Mouse (Mus musculus): ENCODE measurements around the gene Ap5s1.

The Ap5s1 gene

DNA sequence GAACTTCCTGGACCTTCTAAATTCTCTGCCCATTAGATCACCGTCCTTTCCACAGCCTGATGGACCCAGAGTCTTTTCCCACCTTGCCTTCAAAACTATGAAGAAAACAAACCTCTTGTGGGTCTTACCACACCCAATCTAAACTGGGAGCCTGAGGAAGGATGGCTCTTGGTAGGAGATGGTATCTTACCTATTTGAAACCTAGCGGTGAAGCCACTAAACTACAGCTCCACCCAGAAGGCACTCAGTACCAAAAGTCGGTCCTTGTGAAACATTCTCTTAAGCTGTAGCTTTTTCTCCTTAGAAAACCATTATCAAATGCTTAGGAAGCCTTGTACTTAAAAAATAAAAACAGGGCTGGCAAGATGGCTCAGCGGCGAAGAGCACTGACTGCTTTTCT lies 18.6 kb upstream of the Ap5s1 start:
- no peak for DNase-seq

DNA sequence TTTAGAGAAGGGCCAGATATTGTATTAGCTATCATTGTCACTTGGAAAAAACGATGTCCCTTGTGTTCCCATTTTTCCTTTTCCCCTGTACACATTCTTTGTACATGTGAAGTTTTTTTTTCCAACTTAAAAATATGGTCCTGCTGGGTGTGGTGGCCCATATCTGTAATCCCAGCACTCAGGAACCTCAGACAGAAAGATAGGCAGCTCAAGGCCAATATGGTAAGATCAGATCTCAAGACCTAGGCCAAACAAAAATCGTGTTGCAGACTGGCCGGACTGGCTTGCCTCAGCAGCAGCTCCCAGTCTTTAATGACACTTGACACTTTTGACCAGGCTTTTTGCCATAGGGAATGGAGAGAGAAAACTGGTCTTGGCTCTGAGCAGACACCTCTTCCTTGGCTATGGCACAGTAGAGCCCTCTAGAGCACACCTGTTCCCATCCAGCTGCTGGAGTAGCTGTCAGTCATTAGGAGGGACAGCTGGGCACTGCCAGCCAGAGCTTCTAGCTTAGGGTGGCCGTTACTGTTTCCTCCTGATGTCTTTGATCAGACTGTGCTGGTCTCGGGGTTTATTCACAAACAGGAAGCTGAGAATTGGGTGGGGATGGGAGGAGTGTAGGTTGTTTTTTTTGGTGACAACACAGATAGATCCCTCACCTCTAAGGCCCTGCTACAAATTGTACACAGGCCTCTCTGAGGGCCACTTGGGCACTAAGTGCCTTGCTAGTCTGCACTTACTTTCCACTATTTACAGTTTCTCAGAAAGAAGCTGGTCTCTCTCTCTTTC lies 17.2 kb upstream of the Ap5s1 start:
- no peak for DNase-seq

DNA sequence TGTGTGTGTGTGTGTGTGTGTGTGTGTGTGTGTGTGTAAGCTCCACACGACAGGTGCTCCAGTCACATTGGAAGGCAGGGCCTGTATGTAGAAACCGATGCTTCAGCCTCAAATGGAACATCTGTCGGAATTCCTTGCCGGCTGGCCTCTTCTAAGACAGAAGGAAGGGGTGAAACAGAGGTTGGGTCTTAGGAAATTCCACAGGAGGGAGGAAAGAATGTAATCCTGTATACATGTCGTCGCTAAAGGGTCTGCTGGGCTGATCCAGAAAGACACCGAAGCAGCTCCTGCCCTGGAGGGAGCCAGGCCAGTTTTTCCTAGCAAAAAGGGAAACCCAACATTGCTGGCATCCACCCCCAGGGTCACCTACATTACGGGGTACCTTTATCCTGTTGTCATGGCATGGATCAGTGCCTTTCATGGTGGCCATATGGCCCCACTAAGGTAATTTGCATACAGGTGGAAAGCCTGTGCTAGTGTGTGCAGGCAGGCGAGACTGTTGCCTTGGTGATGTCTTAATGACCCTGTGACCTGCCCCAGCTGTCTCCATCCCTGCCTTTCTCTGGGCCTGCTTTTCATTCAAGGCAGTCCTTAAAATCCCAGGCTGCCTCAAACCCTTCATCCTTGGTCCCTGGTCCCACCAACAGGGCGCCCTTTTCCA lies 16.4 kb upstream of the Ap5s1 start:
- peak; percentile 57 for DNase-seq

DNA sequence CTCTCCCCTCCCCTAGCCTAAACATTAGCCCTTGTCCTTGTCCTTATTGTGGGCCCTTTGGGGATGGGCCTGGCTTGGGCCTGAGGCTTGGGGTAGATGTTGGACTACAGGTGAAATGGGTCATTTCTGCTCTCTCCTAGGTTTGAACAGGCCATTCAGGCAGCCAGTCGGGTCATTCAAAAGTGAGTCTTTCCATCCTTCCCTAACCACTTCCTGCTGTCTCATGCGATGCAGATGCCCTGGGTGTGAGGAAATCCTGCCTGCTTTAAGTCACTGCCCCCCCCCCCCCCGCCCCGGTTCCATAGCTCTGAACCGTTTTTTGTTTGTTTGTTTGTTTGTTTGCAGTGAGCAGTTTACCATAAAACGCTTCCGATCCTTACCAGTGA lies 15.9 kb upstream of the Ap5s1 start:
- no peak for DNase-seq

DNA sequence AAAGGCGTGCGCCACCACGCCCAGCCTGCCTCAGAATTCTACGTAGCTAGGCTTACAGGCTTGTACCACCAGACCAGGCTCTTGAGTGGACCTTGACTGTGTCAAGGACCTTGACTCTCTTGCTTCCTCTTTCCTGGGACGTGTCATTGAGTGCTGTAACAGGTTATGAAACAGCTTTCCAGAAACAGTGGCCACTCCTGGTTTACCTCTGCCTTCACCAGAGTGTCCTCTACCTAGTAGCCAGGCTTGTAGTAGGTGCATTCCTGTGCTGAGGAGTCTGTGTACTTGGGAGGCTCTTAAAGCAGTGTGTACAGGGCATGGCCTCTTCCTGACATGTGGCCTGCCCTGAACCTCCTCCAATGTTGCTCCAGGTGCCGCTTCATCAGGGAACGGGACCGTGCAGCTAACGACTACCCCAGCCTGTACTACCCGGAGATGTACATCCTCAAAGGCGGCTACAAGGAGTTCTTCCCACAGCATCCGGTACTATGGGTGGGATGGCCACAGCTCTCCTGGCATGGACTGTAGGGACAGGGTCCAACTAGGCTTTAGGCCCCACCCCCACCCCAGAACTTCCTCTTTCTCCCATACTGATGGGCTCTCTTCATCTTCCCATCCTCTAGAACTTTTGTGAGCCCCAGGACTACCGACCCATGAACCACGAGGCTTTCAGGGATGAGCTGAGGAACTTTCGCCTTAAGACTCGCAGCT lies 10.1 kb upstream of the Ap5s1 start:
- DNase-seq = no peak

DNA sequence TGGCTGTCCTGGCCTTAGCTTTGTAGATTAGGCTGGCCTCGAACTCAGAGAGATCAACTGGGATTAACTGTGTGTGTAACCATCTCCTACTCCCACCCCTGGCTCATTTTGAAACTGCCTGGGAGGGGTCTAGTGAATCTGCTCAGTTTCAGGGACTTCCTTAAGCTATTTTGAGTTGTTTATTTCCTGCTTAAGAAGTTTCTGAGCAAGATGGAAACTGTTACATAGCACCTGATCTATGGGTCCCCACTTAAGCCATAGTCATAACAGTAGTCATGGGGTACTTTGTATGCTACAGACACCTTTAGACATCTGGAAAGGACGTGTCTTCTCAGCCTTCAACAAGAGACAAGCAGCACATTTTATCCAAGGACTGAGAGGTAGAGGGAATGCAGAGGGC lies 6.2 kb upstream of the Ap5s1 start:
- no peak for DNase-seq

DNA sequence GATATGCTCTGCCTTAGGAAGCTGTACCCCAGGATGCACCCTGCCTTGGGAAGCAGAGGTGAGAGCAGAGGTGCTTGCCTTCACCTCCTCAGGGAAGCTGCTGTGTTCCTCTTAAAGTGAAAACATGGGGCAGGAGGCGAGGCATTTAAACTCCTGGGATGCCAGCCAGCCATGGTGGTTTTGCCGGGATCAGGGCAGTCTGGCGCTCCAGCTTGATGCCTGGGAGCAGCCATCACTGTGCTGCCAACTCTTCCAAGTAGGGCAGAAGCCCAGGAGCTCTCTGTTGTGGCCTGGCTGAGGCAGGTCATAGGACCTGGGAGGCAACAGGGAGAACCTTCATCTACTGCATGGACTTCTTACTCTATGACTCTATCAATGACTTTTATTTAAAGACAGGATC lies 5.6 kb upstream of the Ap5s1 start:
- no peak for DNase-seq

DNA sequence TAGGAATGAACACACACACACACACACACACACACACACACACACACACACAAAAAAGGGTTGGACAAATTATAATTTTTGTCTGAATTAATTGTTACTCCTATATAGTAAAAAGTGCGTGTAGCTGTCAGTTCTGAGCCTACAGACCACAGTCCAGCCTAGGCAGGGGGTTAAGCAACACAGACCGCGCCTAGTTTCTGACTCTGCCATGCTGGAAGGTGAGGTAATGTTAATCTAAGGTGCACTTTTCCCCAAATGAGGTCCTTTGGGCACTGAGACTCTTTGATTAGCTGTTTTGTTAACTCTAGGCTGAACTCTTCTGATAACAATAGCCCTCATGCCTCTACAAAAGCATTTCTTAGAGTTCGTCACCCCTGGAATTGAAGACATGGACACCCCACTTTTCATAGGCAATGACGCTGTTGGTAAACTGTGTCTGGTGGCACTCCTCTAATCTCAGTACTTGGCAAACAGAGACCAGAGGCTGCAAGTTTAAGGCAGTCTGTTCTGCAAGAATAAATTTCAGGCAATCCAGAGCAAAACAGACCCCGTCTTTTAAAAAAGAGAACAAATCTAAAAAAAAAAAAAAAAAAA lies 3.0 kb upstream of the Ap5s1 start:
- DNase-seq = no peak

DNA sequence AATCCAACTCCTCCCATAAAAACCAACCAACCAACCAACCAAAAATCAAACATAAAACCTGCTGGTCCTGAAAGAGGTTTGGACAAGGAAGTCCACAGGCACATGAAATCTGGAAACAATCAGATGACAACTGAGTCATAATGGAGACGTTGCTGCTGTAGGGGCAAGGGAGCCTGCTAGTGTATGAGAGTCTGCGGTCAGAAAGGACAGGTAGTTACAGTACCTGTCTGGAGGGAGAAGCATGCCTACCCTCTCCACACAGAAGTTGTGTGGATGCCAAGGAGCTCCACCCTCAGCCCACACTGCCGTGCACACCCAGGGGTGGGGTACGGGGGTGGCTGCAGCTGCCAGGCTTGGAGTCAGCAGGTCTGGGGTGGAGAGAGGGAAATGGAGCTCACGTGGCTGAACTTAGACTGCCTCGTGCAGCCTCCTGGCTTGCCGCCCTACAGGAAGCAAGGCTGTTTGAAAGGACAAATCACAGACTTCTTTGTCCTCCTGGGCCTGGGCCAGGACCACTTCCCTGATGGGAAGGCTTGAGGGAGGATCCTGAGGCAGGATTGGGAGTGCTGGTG lies 2.4 kb upstream of the Ap5s1 start:
- DNase-seq = peak; percentile 96

DNA sequence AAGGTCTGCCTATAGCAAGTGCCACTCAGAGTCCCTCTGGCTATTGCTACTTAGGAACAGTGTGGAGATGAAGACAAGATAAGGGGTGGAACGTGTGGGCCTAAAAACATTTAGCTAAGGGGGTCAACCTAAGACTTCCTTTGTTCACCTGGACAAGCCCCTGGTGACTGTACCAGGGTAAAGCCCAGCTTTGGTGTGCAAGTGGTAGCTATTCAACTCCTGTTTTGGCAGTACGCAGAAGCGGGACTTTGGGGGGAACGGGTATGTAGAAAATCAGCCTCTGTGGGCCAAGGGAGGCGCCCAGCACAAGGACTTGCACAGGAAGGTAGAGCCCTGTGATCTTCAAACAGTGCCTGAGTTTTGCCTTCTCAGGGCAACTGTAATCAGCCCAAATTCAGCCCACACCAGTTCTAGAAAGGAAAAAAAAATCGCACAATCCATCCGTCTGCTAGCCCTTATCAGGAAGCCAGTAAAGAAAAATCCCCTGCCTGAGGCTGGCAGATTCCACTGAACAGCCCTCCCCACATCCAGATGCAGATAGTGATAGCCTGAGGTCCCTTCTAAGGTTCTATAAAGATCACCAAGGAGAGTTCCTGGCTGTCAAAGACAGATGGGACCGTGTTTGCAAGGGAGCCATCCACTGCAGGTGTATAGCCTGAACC lies 1.2 kb upstream of the Ap5s1 start:
- no peak for DNase-seq

DNA sequence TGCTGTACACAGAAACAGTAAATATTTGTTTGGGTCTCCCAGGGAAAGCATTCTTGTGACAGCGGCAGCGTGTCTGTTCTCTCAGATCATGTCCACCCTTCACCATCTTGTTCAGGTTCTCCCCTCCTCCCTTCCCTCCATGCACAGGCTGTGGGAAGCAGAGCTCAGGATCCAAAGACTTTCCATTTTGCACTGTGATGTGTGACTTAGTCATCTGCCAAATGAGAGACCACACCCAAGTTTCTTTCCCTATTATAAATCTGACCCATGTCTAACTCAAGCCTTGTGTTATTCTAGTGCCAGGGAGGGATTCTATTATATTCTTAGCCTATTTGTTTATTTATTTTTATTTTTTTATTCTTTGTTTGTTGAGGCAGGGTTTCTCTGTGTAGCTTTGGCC lies 1.5 kb downstream of the Ap5s1 start:
- no peak for DNase-seq

DNA sequence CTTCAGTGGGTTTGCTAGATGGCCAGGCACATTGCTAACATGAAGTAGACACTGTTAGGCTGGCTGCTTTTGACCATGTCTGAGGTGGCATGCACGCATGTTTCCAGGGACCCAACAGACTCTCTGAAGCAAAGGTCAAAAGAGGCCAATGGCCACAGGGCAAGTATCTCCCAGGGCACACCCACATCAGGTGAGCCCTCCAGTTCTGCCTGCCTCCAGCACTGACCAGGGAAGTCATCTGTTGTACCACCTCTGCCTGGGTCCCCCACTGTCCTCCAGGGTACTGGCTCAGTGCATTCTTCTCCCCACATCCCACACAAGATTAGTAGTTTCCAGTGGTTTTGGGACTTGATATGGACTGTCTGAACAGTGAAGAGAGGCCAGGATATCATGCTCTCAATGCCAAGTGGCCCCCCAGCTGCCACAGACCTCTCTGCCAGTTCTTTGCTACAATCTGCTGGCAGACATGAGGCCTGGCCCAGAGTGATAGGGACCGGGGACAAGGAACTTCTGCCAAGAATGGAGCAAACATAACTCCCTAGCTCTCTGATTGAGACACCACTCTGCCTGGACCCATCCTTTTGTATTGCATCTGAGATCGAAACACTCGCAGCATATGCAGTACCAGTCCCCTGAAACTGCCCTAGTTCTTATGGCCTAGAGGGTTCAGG lies 2.4 kb downstream of the Ap5s1 start:
- no peak for DNase-seq

DNA sequence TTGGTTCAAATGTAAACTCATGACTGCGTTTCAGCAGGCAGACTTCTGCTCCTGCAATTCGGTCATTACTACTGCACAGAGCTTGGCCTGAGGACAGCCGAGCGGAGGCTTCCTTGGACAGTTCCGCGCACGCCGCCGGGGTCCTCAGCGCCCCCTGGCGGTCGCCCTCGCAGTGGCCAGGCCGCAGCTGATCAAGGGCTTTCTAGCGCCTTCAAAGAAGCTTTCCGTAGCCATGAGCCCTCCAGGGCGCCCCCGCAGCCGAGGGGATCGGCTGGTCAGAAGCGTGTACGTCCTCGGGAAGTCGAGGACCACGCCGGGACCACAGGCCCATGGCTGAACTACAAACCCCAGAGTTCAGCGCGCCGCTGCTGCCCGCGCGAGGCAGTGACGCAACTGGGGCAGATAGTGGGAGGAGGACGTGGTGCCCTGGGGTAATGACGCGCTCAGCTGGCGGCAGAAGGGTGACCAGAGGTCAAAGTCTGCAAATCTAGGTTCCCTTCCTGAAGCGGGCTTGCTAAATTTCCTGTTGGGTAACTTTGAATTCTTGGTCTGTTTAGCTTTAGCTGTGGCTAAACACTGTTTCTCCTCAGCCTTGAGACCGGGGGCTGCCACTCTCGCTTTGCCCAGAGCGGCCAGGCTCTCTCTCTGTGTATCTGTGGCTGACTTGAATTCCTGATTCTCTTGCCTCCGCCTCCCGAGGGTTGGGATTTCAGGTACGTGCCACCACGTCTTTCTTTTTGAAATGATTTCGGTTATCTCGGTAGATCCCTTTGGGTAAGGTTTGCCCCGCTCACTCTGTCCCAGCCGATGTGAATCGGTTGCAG lies 3.3 kb downstream of the Ap5s1 start:
- peak; percentile 98 for DNase-seq

DNA sequence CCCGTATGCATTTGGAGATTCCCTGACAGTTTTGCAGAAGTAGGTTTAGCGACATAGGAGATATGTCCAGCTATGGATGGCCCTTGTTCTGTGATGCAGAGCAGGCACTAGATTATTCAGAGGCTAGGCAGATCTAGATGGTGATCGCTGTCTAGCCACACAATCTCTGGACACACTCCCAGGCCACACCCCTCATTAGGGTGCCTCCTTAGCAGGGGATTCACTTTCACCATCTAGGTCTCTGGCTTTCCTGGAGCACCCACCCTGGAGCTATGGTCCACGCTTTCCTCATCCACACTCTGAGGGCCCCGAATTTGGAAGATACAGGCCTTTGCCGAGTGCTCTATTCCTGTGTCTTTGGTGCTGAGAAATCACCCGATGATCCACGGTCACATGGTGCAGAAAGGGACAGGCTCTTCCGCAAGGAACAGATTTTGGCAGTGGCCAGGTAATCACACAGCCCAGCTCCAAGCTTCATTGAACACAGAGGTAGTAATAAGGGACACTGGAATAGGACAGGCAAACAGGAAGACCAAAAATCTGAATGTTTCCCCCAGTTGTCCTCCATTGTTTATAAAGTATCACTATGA lies 4.2 kb downstream of the Ap5s1 start:
- DNase-seq = peak; percentile 50

DNA sequence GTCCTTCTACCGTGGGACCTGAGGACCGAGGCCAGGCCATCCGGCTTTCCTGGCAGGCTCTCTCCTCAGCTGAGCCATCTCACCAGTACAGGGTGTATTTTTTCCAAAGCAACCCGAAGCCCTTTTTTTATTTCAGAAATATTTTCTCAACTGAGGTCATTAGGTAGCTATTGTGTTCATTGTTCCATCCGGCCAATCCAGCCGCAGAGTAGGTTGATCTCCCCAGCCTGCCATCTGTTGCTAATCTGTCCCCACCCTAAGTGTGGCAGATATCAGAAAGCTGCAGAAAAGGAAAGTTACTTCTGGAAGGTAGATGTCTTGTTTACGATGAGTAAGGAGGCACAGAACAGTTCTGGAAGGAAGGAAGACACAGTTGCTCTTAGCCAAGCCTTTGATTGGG lies 6.9 kb downstream of the Ap5s1 start:
- no peak for DNase-seq

DNA sequence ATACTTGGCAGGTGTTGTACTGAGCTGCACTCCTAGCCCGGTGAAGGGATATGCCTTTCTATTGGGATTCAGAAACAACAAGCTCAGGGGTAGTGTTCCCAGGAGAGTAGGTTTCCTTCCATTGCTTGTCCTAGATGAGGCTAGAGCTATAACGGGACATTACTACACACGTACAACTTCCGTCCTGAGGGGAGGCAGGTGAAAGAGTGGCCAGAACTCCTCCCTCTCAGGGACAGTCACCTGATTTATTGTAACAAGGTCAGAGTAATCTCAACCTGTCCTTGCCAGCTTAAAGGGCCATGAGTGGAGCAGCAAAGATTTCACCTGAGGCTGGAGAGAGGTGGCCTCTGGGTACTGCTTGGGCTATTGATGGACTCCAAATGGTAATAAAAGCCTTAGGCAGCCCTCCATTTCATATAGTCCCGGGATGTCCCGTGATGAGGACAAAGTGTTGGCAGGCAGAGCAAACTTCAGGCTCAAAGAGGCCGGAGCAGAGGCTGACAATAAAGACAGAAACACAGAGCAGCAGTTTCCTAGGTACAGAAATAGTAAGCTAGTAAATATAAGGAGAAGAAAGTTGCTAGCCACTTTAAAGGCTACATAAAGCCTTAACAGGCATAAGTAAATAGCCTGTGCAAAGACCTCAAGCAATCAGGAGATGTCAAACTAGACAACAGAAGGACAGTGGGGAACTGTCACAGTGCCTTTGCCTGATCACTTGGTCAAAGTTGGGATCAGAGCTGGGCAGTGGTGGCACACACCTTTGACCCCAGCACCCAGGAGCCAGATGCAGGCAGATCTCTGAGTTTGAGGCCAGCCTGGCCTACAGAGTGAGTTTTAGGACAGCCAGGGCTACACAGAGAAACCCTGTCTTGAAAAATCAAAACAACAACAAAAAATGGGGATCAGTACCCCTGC lies 9.3 kb downstream of the Ap5s1 start:
- peak; percentile 61 for DNase-seq

DNA sequence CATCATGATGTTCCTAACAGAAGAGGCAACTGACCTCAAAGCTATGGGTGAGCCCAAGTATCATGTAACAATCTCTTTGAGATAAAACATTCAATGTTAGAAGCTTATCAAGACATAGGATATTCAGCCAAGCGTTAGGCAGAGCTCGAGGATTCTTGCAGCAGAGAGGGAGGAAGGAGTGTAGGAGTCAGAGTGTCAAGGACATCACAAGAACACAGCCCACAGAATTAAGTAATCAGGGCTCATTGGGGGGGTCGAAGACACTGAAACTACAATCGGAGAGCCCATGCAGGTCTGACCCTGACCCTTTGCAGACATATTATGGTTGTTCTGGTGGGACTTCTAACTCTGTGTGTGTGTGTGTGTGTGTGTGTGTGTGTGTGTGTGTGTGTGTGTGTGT lies 13.2 kb downstream of the Ap5s1 start:
- DNase-seq = no peak

DNA sequence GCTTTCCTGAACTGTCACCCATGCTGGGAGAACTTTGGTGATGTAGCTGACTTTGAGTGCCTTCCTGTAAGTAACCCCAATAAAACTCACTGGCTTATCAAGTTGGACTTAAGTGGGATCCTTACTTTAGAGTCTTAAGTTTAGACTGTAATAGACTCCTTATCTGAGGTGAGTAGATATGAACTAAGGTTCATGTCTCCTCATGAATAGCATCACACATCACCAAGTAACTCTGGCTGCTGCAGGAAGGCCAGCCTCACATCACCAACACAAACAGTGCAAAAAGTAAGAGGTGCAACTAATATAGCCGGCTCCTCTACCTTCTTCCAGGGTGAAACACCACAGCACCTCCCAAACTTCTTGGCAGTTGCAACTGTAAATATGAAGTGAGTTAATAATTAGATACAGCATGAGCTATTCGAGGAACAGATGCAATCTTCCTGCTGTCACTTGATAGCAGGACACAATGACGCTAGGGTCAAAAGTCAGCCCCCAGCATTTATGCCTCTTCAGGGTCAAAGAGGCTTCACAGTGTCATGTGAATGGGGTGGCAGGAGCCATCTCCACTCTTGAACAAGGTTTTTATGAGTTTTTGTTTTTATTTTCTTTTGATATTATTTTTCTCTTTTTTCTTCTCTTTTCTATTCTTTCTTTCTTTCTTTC lies 15.1 kb downstream of the Ap5s1 start:
- no peak for DNase-seq

DNA sequence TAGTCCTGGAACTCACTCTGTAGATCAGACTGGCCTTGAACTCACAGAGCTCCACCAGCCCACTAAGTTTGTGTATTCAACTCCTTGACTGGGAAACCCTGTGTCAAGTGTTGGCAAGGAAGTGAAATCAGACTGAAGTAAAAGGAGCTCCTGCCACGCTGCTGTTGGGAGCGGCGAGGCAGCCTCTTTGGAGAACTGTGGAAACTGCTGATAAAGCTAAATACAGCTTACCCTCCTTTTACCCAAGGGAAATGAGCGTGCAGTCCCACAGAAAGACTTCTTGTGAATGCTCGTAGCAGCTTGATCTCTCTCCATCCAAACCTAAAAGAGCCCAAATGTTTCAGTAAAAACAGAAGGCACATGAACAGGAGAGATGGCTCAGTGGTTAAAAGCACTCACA lies 15.7 kb downstream of the Ap5s1 start:
- no peak for DNase-seq

All from kidney, adult 18-20 months (tissue).